Mouse (Mus musculus): ENCODE measurements around the gene Olfr1419. TPM values are rescaled to one million over a fixed set of nuclear protein-coding genes. Genes with fewer than 3 reads are reported as not detected.
"Not testable (repeated sequence)": the region's sequence is repeated elsewhere in the genome, so short reads cannot be mapped to it uniquely, and the experiment has no call there.

The Olfr1419 gene
- polyA plus RNA-seq, 1 experiment from 2014 or later = not detected

DNA sequence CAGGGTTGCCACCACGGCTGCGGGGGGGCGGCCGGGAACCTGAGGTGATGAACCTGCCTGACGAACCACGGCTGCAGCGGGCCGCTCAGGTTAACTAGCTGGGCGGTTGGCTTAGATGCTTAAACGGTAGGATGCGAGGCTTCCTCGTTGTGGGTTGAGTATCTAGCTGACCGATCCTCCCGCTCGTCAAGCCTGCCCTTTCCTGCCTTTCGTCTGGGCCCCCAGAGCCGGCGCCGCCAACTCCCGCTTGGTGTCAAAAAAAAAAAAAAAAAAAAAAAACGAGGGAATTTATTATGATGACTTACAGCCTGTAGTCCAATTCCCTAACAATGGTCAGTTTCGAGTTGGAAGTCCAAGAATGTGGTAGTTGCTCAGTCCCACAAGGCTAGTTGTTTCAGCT lies 3.5 kb upstream of the Olfr1419 start:
- not testable (repeated sequence) for ATAC-seq (ENCODE audit: low FRiP score, low TSS enrichment); H3K4me3 ChIP-seq (replicated peaks; ENCODE audit: low read depth, low read length); H3K4me2 ChIP-seq (ENCODE audit: low read length); H3K27me3 ChIP-seq (ENCODE audit: control insufficient read depth, insufficient read depth, low read length); H3K27ac ChIP-seq (replicated peaks; ENCODE audit: low read depth, low read length); H3K9ac ChIP-seq (replicated peaks; ENCODE audit: low read length); H3K4me1 ChIP-seq (ENCODE audit: control insufficient read depth, insufficient read depth, low read length); H3K9me3 ChIP-seq (ENCODE audit: control insufficient read depth, low read length); H3K36me3 ChIP-seq (ENCODE audit: control insufficient read depth, insufficient read depth, low read length); DNase-seq
- WGBS = 72% methylated on average over 22 of the region's 22 CpGs

DNA sequence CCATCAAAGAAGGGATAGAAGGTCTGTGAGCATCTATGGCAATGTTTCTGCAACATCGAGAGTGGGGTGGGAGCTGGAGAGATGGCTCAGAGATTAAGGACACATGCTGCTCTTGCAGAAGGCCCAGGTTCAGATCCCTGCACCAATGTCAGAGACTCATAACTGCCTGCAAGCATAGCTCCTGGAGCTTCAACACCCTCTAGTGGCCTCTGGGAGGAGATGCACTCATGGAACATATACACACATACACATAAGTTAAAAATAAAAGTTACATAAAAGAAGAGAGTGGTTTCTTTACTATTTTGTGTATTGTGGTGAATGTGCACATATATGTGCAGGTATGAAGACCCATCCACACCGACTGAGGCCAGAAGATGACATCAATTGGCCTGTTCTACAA lies 7.1 kb downstream of the Olfr1419 start:
- Histone ChIP-seq H3K9ac (replicated peaks; ENCODE audit: low read length) (no peak overlapping the region), H3K36me3 (ENCODE audit: control insufficient read depth, insufficient read depth, low read length) (no peaks in the 10 kb centered on the region), H3K27ac (replicated peaks; ENCODE audit: low read depth, low read length) (no peak overlapping the region), H3K4me1 (ENCODE audit: control insufficient read depth, insufficient read depth, low read length) (no peaks in the 10 kb centered on the region), H3K27me3 (ENCODE audit: control insufficient read depth, insufficient read depth, low read length) (no peaks in the 10 kb centered on the region), H3K4me3 (replicated peaks; ENCODE audit: low read depth, low read length) (no peak overlapping the region), H3K9me3 (ENCODE audit: control insufficient read depth, low read length) (no peaks in the 10 kb centered on the region), H3K4me2 (ENCODE audit: low read length) (no peak overlapping the region)
- DNase-seq = no peak
- WGBS = 87% methylated on average over 2 of the region's 2 CpGs
- ATAC-seq (ENCODE audit: low FRiP score, low TSS enrichment) = no peak

DNA sequence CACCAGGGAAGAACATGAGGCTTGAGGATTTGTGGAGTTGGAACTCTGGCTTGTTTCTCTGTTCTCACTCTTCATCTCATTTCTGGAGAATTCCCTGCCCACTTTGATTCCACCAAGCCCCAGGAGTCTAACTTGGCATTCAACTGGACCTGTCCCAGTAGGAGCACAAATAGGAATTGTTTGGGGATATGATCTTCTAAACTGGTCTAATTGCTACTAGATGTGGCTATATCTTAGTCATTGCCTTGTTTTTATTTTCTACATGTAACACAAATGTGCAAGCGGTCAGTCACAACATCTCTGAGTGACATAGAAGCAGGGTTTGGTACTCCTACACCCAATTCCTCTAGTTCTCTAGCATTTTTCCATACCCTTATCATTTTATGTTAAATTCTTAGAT lies 13.9 kb downstream of the Olfr1419 start, which contains the start of gene Olfr1418:
Olfr1418 (minus strand) TSS at position 101 of the 400 bp plus-strand sequence.
- Histone ChIP-seq H3K4me2 (ENCODE audit: low read length) (no peak within 1 kb of the TSS), H3K9ac (replicated peaks; ENCODE audit: low read length) (no peak within 1 kb of the TSS), H3K4me3 (replicated peaks; ENCODE audit: low read depth, low read length) (no peak within 1 kb of the TSS), H3K27me3 (ENCODE audit: control insufficient read depth, insufficient read depth, low read length) (no peaks in the 10 kb centered on the region), H3K36me3 (ENCODE audit: control insufficient read depth, insufficient read depth, low read length) (no peaks in the 10 kb centered on the region), H3K9me3 (ENCODE audit: control insufficient read depth, low read length) (no peaks in the 10 kb centered on the region), H3K27ac (replicated peaks; ENCODE audit: low read depth, low read length) (no peak within 1 kb of the TSS), H3K4me1 (ENCODE audit: control insufficient read depth, insufficient read depth, low read length) (no peaks in the 10 kb centered on the region)
- ATAC-seq (ENCODE audit: low FRiP score, low TSS enrichment) (no peak), DNase-seq (no peak)
- 93% methylated on average over 1 of the region's 1 CpGs for WGBS

DNA sequence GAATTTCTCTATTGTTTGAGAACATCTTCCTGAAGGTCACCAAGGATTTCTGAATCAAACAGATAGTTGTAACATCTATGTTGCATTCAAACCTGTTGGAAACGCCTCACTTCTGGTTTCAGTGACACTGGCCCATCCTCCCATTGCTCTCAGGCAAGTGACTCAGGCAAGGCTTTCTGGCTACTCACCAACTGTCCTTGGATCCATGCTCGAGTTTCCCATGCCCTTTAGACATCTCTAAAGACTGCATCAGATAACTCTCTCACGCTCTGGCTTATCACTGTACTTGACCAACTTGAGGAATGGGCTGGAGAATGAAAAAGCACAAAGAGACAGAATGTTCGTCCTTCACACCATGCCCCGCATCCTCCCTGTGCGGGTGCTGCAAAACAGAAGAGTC lies 18.4 kb downstream of the Olfr1419 start:
- Histone ChIP-seq H3K4me3 (replicated peaks; ENCODE audit: low read depth, low read length) (no peak overlapping the region), H3K27me3 (ENCODE audit: control insufficient read depth, insufficient read depth, low read length) (no peaks in the 10 kb centered on the region), H3K9me3 (ENCODE audit: control insufficient read depth, low read length) (no peaks in the 10 kb centered on the region), H3K9ac (replicated peaks; ENCODE audit: low read length) (no peak overlapping the region), H3K36me3 (ENCODE audit: control insufficient read depth, insufficient read depth, low read length) (no peaks in the 10 kb centered on the region), H3K27ac (replicated peaks; ENCODE audit: low read depth, low read length) (no peak overlapping the region), H3K4me2 (ENCODE audit: low read length) (no peak overlapping the region), H3K4me1 (ENCODE audit: control insufficient read depth, insufficient read depth, low read length) (no peaks in the 10 kb centered on the region)
- ATAC-seq (ENCODE audit: low FRiP score, low TSS enrichment) = no peak
- 81% methylated on average over 6 of the region's 6 CpGs for WGBS
- no peak for DNase-seq

DNA sequence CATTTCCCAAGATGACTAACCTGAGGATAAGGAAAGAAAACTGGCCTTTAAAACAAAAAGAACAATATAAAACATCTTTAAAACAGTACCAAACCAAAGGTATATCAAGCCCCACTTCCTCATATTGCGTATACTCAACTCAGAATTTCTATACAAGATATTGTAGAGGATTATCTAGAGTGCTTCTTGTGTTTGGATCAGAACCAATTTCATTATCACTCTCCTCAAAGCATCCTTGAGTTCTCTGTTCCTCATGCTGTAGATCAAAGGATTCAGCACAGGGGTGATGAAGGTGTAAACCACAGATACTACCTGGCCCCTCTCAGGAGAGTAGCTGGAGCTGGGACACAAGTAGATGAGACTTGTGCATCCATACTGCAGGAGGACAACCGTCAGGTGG lies 20.1 kb downstream of the Olfr1419 start:
- H3K4me3 ChIP-seq (replicated peaks; ENCODE audit: low read depth, low read length) = no peak overlapping the region
- H3K4me2 ChIP-seq (ENCODE audit: low read length) = no peak overlapping the region
- DNase-seq (no peak), ATAC-seq (ENCODE audit: low FRiP score, low TSS enrichment) (no peak)
- no peaks in the 10 kb centered on the region for H3K4me1 ChIP-seq (ENCODE audit: control insufficient read depth, insufficient read depth, low read length)
- no peaks in the 10 kb centered on the region for H3K36me3 ChIP-seq (ENCODE audit: control insufficient read depth, insufficient read depth, low read length)
- H3K9me3 ChIP-seq (ENCODE audit: control insufficient read depth, low read length) = no peaks in the 10 kb centered on the region
- H3K9ac ChIP-seq (replicated peaks; ENCODE audit: low read length) = no peak overlapping the region
- H3K27me3 ChIP-seq (ENCODE audit: control insufficient read depth, insufficient read depth, low read length) = no peaks in the 10 kb centered on the region
- 86% methylated on average over 2 of the region's 2 CpGs for WGBS
- H3K27ac ChIP-seq (replicated peaks; ENCODE audit: low read depth, low read length) = no peak overlapping the region

DNA sequence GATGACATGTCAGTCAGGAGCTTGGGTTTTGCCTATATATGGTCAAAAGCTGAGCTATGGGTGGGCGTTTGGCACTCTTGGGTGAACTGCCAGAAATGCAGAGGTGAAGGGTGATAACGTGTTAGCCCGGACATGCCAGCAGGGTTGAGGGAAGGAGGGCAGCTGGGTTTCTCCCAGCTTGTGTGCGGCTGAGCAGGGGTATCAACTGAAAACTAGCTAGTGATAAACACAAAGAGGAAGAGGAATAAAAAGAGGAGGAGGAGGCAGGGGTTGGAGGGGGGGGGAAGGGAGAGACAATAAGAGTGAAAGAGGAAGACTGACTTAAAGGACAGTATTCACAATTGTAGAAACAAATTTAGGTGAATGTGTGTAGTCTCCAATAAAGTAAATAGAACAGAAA lies 22.3 kb downstream of the Olfr1419 start:
- DNase-seq = no peak
- H3K4me2 ChIP-seq (ENCODE audit: low read length) = no peak overlapping the region
- H3K36me3 ChIP-seq (ENCODE audit: control insufficient read depth, insufficient read depth, low read length) = no peaks in the 10 kb centered on the region
- H3K27ac ChIP-seq (replicated peaks; ENCODE audit: low read depth, low read length) = no peak overlapping the region
- WGBS = 83% methylated on average over 4 of the region's 4 CpGs
- no peak for ATAC-seq (ENCODE audit: low FRiP score, low TSS enrichment)
- H3K4me3 ChIP-seq (replicated peaks; ENCODE audit: low read depth, low read length) = no peak overlapping the region
- H3K4me1 ChIP-seq (ENCODE audit: control insufficient read depth, insufficient read depth, low read length) = no peaks in the 10 kb centered on the region
- H3K9me3 ChIP-seq (ENCODE audit: control insufficient read depth, low read length) = no peaks in the 10 kb centered on the region
- no peak overlapping the region for H3K9ac ChIP-seq (replicated peaks; ENCODE audit: low read length)
- no peaks in the 10 kb centered on the region for H3K27me3 ChIP-seq (ENCODE audit: control insufficient read depth, insufficient read depth, low read length)

DNA sequence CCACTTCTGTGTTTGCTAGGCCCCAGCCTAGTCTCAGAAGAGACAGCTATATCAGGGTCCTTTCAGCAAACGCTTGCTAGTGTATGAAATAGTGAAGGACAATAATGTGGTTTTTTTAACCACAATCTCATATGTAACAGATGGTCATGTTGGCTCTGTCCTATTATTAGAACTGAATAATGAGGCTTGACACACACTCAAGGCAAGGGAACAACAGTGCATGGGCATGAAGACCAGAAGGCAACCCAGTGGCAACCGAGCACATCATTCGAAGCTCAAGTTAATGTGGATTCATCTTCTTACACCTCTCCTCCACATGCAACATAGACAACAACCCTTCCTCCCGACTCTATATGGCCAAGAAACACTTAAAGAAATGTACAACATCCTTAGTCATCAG lies 28.6 kb downstream of the Olfr1419 start:
- Histone ChIP-seq H3K27me3 (ENCODE audit: control insufficient read depth, insufficient read depth, low read length) (no peaks in the 10 kb centered on the region), H3K4me2 (ENCODE audit: low read length) (no peak overlapping the region), H3K27ac (replicated peaks; ENCODE audit: low read depth, low read length) (no peak overlapping the region), H3K36me3 (ENCODE audit: control insufficient read depth, insufficient read depth, low read length) (no peaks in the 10 kb centered on the region), H3K9ac (replicated peaks; ENCODE audit: low read length) (no peak overlapping the region), H3K4me1 (ENCODE audit: control insufficient read depth, insufficient read depth, low read length) (no peaks in the 10 kb centered on the region), H3K9me3 (ENCODE audit: control insufficient read depth, low read length) (no peaks in the 10 kb centered on the region), H3K4me3 (replicated peaks; ENCODE audit: low read depth, low read length) (no peak overlapping the region)
- 86% methylated on average over 4 of the region's 4 CpGs for WGBS
- DNase-seq (no peak), ATAC-seq (ENCODE audit: low FRiP score, low TSS enrichment) (no peak)

DNA sequence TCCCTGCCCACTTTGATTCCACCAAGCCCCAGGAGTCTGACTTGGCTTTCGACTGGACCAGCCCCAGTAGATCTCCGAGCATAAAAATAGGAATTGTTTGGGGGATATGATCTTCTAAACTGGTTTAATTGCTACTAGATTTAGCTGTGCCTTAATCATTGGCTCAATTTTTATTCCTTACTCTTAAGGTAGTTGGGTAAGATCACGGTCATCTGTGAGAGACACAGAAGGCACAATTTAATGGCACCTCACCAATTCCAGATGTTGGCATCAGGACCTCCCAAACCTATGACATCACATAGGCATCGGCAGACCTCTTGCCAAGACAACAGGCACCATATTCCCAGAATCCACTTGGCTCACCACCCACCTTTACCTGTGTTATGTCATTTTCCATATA lies 35.8 kb downstream of the Olfr1419 start, which contains the start of gene Olfr1417:
Olfr1417 (minus strand) TSS at position 101 of the 400 bp plus-strand sequence.
- Histone ChIP-seq H3K27ac (replicated peaks; ENCODE audit: low read depth, low read length) (no peak within 1 kb of the TSS), H3K4me3 (replicated peaks; ENCODE audit: low read depth, low read length) (no peak within 1 kb of the TSS), H3K9ac (replicated peaks; ENCODE audit: low read length) (no peak within 1 kb of the TSS), H3K4me1 (ENCODE audit: control insufficient read depth, insufficient read depth, low read length) (no peaks in the 10 kb centered on the region), H3K36me3 (ENCODE audit: control insufficient read depth, insufficient read depth, low read length) (no peaks in the 10 kb centered on the region), H3K9me3 (ENCODE audit: control insufficient read depth, low read length) (no peaks in the 10 kb centered on the region), H3K27me3 (ENCODE audit: control insufficient read depth, insufficient read depth, low read length) (no peaks in the 10 kb centered on the region), H3K4me2 (ENCODE audit: low read length) (no peak within 1 kb of the TSS)
- WGBS = 89% methylated on average over 4 of the region's 4 CpGs
- DNase-seq (no peak), ATAC-seq (ENCODE audit: low FRiP score, low TSS enrichment) (no peak)

DNA sequence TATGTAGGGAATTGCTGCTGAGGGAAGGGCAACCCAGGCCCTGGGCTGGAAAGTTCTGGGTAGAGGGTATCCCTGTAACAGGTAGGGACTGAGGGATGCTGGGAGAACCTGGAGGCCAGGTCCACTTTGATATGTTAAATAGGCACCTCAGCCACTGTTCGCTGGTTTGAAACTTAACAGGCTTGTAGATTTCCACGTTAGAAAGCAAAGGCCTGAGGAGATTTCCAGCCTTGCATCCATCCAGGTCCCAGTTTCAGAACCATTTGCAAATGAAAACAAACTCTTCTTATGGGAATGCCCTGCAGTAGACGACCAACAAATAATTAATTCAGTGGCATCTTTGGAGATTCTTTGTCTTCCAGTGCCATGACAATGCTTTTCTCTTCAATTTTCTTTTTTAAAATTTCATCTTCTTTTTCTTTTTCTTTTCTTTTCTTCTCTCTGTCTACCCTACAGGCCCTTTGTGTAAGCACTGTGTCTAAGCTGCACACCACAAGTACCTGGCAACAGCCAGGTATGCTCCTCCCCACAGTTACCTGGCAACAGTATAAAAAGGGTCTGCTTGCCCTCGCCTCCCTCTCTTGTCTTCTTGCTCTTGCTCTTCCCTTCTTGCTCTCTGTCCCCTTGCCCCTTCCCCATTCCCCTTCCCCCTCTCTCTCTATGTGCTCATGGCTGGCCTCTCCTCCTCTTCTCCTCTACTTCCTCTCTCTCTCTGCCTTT lies 51.4 kb downstream of the Olfr1419 start:
- H3K9ac ChIP-seq (replicated peaks; ENCODE audit: low read length) = no peak overlapping the region
- peaks cover 10% of the 10 kb centered on the region; the same call in 1 of the 2 replicates for H3K4me1 ChIP-seq (ENCODE audit: control insufficient read depth, insufficient read depth, low read length)
- H3K27ac ChIP-seq (replicated peaks; ENCODE audit: low read depth, low read length) = no peak overlapping the region
- DNase-seq (no peak), ATAC-seq (ENCODE audit: low FRiP score, low TSS enrichment) (no peak)
- 33% methylated on average over 4 of the region's 4 CpGs for WGBS
- H3K36me3 ChIP-seq (ENCODE audit: control insufficient read depth, insufficient read depth, low read length) = no peaks in the 10 kb centered on the region
- no peak overlapping the region for H3K4me3 ChIP-seq (replicated peaks; ENCODE audit: low read depth, low read length)
- H3K9me3 ChIP-seq (ENCODE audit: control insufficient read depth, low read length) = no peaks in the 10 kb centered on the region
- peaks cover 4% of the 10 kb centered on the region; the same call in 1 of the 2 replicates for H3K27me3 ChIP-seq (ENCODE audit: control insufficient read depth, insufficient read depth, low read length)
- no peak overlapping the region for H3K4me2 ChIP-seq (ENCODE audit: low read length)
